Mouse (Mus musculus) G1E-ER4 (cell line): ENCODE data around the gene Cd320. TPM values are rescaled to one million over a fixed set of nuclear protein-coding genes. Genes with fewer than 3 reads are reported as not detected.

Experiments used
- GATA1 ChIP-seq: IDR thresholded peaks from one replicate; pipeline ENCODE4 v1.8.0; 2012; ENCODE audit warnings: low read length, inconsistent platforms
- polyA plus RNA-seq: library from polyadenylated mRNA; stranded (reverse); fragments of >175 nt; gene quantifications from 2 replicates; pipeline ENCODE4 v1.2.3, GENCODE M21; 2012

Cd320 gene
- polyA plus RNA-seq, 1 experiment = 14.4 TPM

GRCm38 (mm10) chr17:33892429-33892828 is 49.5 kb downstream of the Cd320 start:
- TF ChIP-seq GATA1 = no peak

GRCm38 (mm10) chr17:33897114-33897794 is 54.4 kb downstream of the Cd320 start:
- no peak for TF ChIP-seq GATA1

Other genes starting within 250 kb of the Cd320 start
- gene Zfp414, start 214.0 kb upstream of the Cd320 start, polyA plus RNA-seq = 134 and 140 TPM in 2 replicates
- not detected in 2 replicates for gene Pram1, start 205.0 kb upstream of the Cd320 start, polyA plus RNA-seq
- gene Hnrnpm, start 156.2 kb upstream of the Cd320 start, polyA plus RNA-seq = 1,122 and 1,843 TPM in 2 replicates
- 19.8 and 42.0 TPM in 2 replicates for gene March2, start 124.4 kb upstream of the Cd320 start, polyA plus RNA-seq
- 99.8 and 157 TPM in 2 replicates for gene Rab11b, start 82.6 kb upstream of the Cd320 start, polyA plus RNA-seq
- gene Angptl4, start 61.3 kb upstream of the Cd320 start, polyA plus RNA-seq = not detected in 2 replicates
- 6.9 and 7.2 TPM in 2 replicates for gene Kank3, start 32.6 kb upstream of the Cd320 start, polyA plus RNA-seq
- gene Rps28, start 18.5 kb upstream of the Cd320 start, polyA plus RNA-seq = 1,425 and 5,080 TPM in 2 replicates
- 678 and 952 TPM in 2 replicates for gene Ndufa7, start 18.5 kb upstream of the Cd320 start, polyA plus RNA-seq
- gene Gm7029, start 30.7 kb downstream of the Cd320 start, polyA plus RNA-seq = not detected in 2 replicates
- 88.1 and 95.0 TPM in 2 replicates for gene Kifc1, start 47.6 kb downstream of the Cd320 start, polyA plus RNA-seq
- gene Platr17, start 62.0 kb downstream of the Cd320 start, polyA plus RNA-seq = not detected in 2 replicates
- 57.5 and 59.5 TPM in 2 replicates for gene Daxx, start 66.3 kb downstream of the Cd320 start, polyA plus RNA-seq
- 77.2 and 82.0 TPM in 2 replicates for gene Tapbp, start 72.8 kb downstream of the Cd320 start, polyA plus RNA-seq
- gene Zbtb22, start 72.8 kb downstream of the Cd320 start, polyA plus RNA-seq = 49.7 and 50.9 TPM in 2 replicates
- 93.1 and 127 TPM in 2 replicates for gene Rgl2, start 86.5 kb downstream of the Cd320 start, polyA plus RNA-seq
- gene Pfdn6, start 97.3 kb downstream of the Cd320 start, polyA plus RNA-seq = 358 and 374 TPM in 2 replicates
- gene Wdr46, start 97.6 kb downstream of the Cd320 start, polyA plus RNA-seq = 165 and 186 TPM in 2 replicates
- gene B3galt4, start 108.4 kb downstream of the Cd320 start, polyA plus RNA-seq = 11.6 and 14.2 TPM in 2 replicates
- gene Vps52, start 112.7 kb downstream of the Cd320 start, polyA plus RNA-seq = 64.7 and 68.2 TPM in 2 replicates
- gene Rps18, start 112.9 kb downstream of the Cd320 start, polyA plus RNA-seq = 364 and 1,526 TPM in 2 replicates
- gene H2-K1, start 157.3 kb downstream of the Cd320 start, polyA plus RNA-seq = not detected in 2 replicates
- gene Ring1, start 181.6 kb downstream of the Cd320 start, polyA plus RNA-seq = 56.3 and 62.8 TPM in 2 replicates
- gene H2-Ke6, start 185.0 kb downstream of the Cd320 start, polyA plus RNA-seq = 64.0 and 94.1 TPM in 2 replicates
- 98.4 and 100 TPM in 2 replicates for gene Slc39a7, start 188.6 kb downstream of the Cd320 start, polyA plus RNA-seq
- 176 and 194 TPM in 2 replicates for gene Rxrb, start 188.7 kb downstream of the Cd320 start, polyA plus RNA-seq
- 0.96 and 1.5 TPM in 2 replicates for gene Col11a2, start 196.3 kb downstream of the Cd320 start, polyA plus RNA-seq
- not detected in 2 replicates for gene H2-Oa, start 249.2 kb downstream of the Cd320 start, polyA plus RNA-seq